Mouse (Mus musculus) embryo, embryonic 11.5 days (tissue): ENCODE results near the gene Nudt13.
A peak's percentile ranks its signal among the peaks of the same experiment; 100 is the strongest.

Experiments used
- DNase-seq: peaks from one replicate; pipeline ENCODE4 v3.0.0-alpha.2; 2012; ENCODE audit warnings: low read depth, low spot score

Gene Nudt13

DNA sequence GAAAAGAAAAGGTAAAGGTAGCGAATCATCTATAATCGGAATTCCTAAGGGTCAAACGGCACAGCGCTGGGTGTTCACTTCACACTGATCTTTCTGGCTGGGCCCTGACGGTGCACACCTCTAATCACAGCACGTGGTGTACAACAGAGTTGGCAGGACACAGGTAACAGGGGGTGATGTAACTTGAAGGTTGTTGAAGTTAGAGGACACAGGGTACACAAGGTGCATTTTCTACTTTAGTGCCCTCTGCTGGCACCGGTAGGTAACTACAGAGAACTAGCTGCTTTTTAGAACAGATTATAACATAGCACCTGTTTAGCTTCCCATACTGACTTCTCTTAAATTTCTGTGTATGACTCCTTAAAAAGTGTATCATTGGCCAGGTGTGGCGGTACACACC lies 45.7 kb downstream of the Nudt13 start:
- DNase-seq, result peak; percentile 20

- DNase-seq, result no peak
Observed at GRCm38 (mm10) chr14:20340866-20341265, 46.4 kb downstream of the Nudt13 start.

DNA sequence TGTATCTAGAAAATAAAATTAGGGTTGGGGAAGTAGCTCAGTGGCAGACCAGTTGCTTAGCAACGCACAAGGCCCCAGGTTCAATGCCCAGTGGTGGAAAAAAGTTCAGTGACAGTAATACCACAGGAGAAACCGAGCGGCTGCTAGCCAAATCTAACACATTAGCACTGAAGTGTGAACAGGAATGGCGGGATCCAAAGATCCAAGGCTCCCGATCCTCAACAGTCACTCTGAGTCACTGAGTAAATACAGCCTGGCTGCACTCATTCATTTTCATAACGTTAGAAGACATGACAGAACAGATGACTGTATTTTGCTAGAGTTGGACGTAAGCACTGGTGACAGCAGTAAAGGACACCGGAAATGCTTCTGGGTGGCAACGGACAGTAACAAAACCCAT lies 51.4 kb downstream of the Nudt13 start:
- DNase-seq, result no peak

DNA sequence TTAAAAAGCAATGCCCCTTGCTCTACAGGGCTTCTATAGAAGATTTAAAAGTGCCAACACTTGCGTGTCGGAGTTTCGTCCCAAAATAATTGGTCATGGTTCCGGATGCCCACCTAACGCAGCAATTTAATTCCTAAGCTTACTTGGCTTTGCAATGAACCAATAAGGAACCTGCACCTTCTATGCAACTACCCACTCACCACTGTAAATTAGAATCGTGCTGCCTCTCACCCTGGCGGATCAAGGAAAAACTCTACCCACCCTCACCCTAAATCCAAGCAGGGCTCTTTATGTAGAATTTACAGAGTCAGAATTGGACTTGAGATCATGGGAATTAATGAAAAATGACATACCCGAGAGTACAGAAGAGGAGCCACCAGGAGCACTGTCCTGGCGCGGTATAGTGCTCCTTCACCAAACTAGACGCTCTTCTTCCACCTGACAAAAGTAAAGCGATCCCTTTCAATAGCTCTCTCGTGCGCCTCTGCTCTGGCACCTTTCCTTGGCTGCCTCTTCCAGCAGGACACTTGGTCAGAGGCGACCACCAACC lies 53.0 kb downstream of the Nudt13 start:
- no peak for DNase-seq

- DNase-seq, result peak; percentile 93
Observed at GRCm38 (mm10) chr14:20347991-20348541, 53.6 kb downstream of the Nudt13 start, which contains the start of the genes Ecd and Fam149b. Gene Ecd (minus strand): TSS chr14:20348121. Gene Fam149b (plus strand): TSS chr14:20348162.

- no peak for DNase-seq
Observed at GRCm38 (mm10) chr14:20363230-20363629, 68.7 kb downstream of the Nudt13 start.
